Mouse (Mus musculus) thymus, adult 2 months (tissue): ENCODE measurements around the gene D17Wsu92e. TPM values are rescaled to one million over a fixed set of nuclear protein-coding genes. Genes with fewer than 3 reads are reported as not detected.

ENCODE experiments used
- DNase-seq: peaks from one replicate; pipeline ENCODE4 v3.0.0; 2021
- H3K27ac ChIP-seq: fragments of 200-500 bp; 2 replicates; pipeline ENCODE4 v1.5.1; 2012; ENCODE audit warnings: low read length, control low read depth; ENCODE audit not compliant: control insufficient read depth, insufficient read depth
- H3K27me3 ChIP-seq: fragments of 200-500 bp; 2 replicates; pipeline ENCODE4 v1.6.1; 2012; ENCODE audit warnings: mild to moderate bottlenecking, low read length, moderate library complexity, mixed read lengths; ENCODE audit not compliant: control insufficient read depth, insufficient read depth
- H3K36me3 ChIP-seq: fragments of 200-500 bp; 2 replicates; pipeline ENCODE4 v1.6.1; 2012; ENCODE audit warnings: mild to moderate bottlenecking, low read length, moderate library complexity; ENCODE audit not compliant: control insufficient read depth, insufficient read depth
- H3K4me1 ChIP-seq: fragments of 200-500 bp; replicated peaks from 2 replicates; pipeline ENCODE4 v1.6.1; 2012; ENCODE audit warnings: low read length; ENCODE audit not compliant: control insufficient read depth, insufficient read depth
- H3K4me3 ChIP-seq: fragments of 200-500 bp; 2 replicates; pipeline ENCODE4 v1.5.1; 2012; ENCODE audit warnings: mild to moderate bottlenecking, low read length, control low read depth, moderate library complexity; ENCODE audit not compliant: control insufficient read depth, insufficient read depth
- CTCF ChIP-seq: fragments of 200-500 bp; IDR thresholded peaks from 2 replicates; pipeline ENCODE4 v1.5.1; 2012; ENCODE audit warnings: mild to moderate bottlenecking, control low read depth, low read length, moderate library complexity, borderline replicate concordance; ENCODE audit not compliant: control insufficient read depth, poor library complexity, insufficient read depth; ENCODE audit errors: extremely low read depth
- POLR2A ChIP-seq: fragments of 200-500 bp; IDR thresholded peaks from 2 replicates; pipeline ENCODE4 v1.6.1; 2012; ENCODE audit warnings: mild to moderate bottlenecking, low read length, control low read depth, moderate library complexity; ENCODE audit not compliant: control insufficient read depth, poor library complexity, insufficient read depth; ENCODE audit errors: extremely low read depth
- WGBS: fragments of 180-500 bp; shearing (Covaris S2); methylation state at CpG from one replicate; pipeline ENCODE4 v1.1.7; 2018; 5-methylcytosine and 5-hydroxymethylcytosine counted together
- polyA plus RNA-seq: library from polyadenylated mRNA; depleted of rRNA; stranded (reverse); fragments of >200 nt; gene quantifications from 2 replicates; pipeline ENCODE4 v1.2.3, GENCODE M21; 2012

The D17Wsu92e gene
- polyA plus RNA-seq, 1 experiment: 97.5 TPM

GRCm38 (mm10) chr17:27811980-27812379, 8.5 kb downstream of the D17Wsu92e start:
- H3K27me3 ChIP-seq: no peaks in the 10 kb centered on the region
- H3K4me3 ChIP-seq: no peak overlapping the region
- H3K27ac ChIP-seq: no peak overlapping the region
- TF ChIP-seq POLR2A (no peak), CTCF (no peak)
- H3K36me3 ChIP-seq: no peaks in the 10 kb centered on the region
- 80% methylated on average over 3 of the region's 3 CpGs for WGBS
- H3K4me1 ChIP-seq: no peaks in the 10 kb centered on the region
- DNase-seq: no peak

GRCm38 (mm10) chr17:27810569-27811331, 9.7 kb downstream of the D17Wsu92e start:
- no peak for DNase-seq
- Histone ChIP-seq H3K4me3 (no peak overlapping the region), H3K27me3 (no peaks in the 10 kb centered on the region), H3K4me1 (no peaks in the 10 kb centered on the region), H3K27ac (no peak overlapping the region), H3K36me3 (no peaks in the 10 kb centered on the region)
- TF ChIP-seq POLR2A (no peak), CTCF (no peak)
- 88% methylated on average over 16 of the region's 16 CpGs for WGBS

DNA sequence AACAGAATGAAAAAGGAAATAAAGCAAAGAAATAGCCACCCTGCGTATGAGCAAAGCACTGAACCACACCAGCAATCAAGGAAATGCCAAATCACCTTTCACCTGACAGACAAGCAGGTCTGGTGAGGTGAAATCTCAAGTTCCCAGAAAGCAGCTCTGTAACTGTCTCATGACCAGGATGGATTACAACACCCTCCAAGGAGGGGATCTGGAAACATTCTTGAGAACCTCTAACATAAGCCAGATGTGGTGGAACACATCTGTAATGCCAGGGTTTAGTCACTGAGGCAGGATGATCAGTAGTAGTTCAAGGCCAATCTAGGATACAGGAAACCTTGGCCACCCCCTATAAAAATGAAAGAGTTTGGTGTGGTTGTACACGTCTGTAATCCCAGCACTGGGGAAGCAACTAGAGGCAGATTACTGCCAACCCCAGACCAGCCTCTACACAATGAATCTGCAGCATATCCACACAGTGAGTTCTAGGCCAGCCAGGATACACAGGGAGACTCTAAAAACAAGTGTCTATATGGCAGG, 12.8 kb downstream of the D17Wsu92e start:
- Histone ChIP-seq H3K27ac (no peak overlapping the region), H3K4me1 (no peaks in the 10 kb centered on the region), H3K27me3 (no peaks in the 10 kb centered on the region), H3K4me3 (no peak overlapping the region), H3K36me3 (no peaks in the 10 kb centered on the region)
- WGBS: 69% methylated on average over 2 of the region's 2 CpGs
- no peak for DNase-seq
- TF ChIP-seq CTCF: no peak
- TF ChIP-seq POLR2A: no peak

- Histone ChIP-seq H3K4me3 (no peak overlapping the region), H3K27ac (no peak overlapping the region), H3K36me3 (no peaks in the 10 kb centered on the region), H3K27me3 (no peaks in the 10 kb centered on the region), H3K4me1 (peaks cover 3% of the 10 kb centered on the region)
- 83% methylated on average over 10 of the region's 10 CpGs for WGBS
- DNase-seq: no peak
- TF ChIP-seq CTCF: no peak
- TF ChIP-seq POLR2A: no peak
These were observed 15.4 kb downstream of the D17Wsu92e start for GRCm38 (mm10) chr17:27804803-27805770.

- DNase-seq: no peak
- no peaks in the 10 kb centered on the region for H3K36me3 ChIP-seq
- 90% methylated on average over 7 of the region's 7 CpGs for WGBS
- no peaks in the 10 kb centered on the region for H3K27me3 ChIP-seq
- no peak overlapping the region for H3K4me3 ChIP-seq
- no peak overlapping the region for H3K27ac ChIP-seq
- peaks cover 8% of the 10 kb centered on the region for H3K4me1 ChIP-seq
- TF ChIP-seq CTCF (no peak), POLR2A (no peak)
These were observed 16.2 kb downstream of the D17Wsu92e start for GRCm38 (mm10) chr17:27804156-27804690.

DNA sequence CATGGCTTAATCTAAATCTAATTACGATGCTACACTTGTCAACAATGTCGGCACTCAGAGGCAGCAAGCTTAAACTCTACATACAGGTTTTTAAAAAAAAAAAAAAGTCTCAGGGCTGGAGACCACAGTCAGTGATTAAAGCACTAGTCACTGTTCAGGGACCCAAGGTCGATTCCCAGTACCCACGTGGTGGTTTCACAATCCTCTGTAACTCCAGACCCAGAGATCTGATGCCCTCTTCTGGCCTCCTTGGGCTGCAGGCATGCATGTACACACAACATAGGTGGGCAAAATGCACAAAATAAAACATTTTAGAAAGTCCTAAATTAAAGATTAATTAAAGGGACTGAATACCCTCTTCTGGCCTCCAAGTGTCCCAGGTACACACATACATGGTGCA, 16.7 kb downstream of the D17Wsu92e start:
- no peak for DNase-seq

More for the DNA sequence above, 16.7 kb downstream of the D17Wsu92e start:
- Histone ChIP-seq H3K4me3 (no peak overlapping the region), H3K27me3 (no peaks in the 10 kb centered on the region), H3K27ac (no peak overlapping the region), H3K36me3 (no peaks in the 10 kb centered on the region), H3K4me1 (peaks cover 8% of the 10 kb centered on the region)
- 91% methylated on average over 4 of the region's 4 CpGs for WGBS
- TF ChIP-seq POLR2A: no peak
- no peak for TF ChIP-seq CTCF
